Mouse (Mus musculus): ENCODE data around the gene Mettl16. TPM values are rescaled to one million over a fixed set of nuclear protein-coding genes. Genes with fewer than 3 reads are reported as not detected.
A peak's percentile ranks its signal among the peaks of the same experiment; 100 is the strongest.

The Mettl16 gene
- polyA plus RNA-seq, 1 experiment from 2014 or later, result 62.2 TPM

- Histone ChIP-seq H3K27me3 (0 out of 2 replicates have a peak, but pooled peaks cover 3% of the 10 kb centered on the region), H3K9ac (no peak overlapping the region), H3K4me2 (replicated peaks) (no peak overlapping the region), H3K4me1 (peaks cover 6% of the 10 kb centered on the region; the same call in 1 of the 2 replicates), H3K9me3 (no peaks in the 10 kb centered on the region), H3K4me3 (no peak overlapping the region), H3K36me3 (0 out of 2 replicates have a peak, but pooled peaks cover 7% of the 10 kb centered on the region), H3K27ac (no peak overlapping the region)
- ATAC-seq (ENCODE audit: insufficient number of reproducible peaks, insufficient read depth, low FRiP score, low TSS enrichment), result no peak
- 92% methylated on average over 5 of the region's 5 CpGs for whole genome bisulfite sequencing
Measured at GRCm38 (mm10) chr11:74826702-74827101, 56.1 kb downstream of the Mettl16 start.

GRCm38 (mm10) chr11:74827791-74828403, 57.3 kb downstream of the Mettl16 start:
- Histone ChIP-seq H3K36me3 (0 out of 2 replicates have a peak, but pooled peaks cover 7% of the 10 kb centered on the region), H3K9ac (no peak overlapping the region), H3K4me1 (peaks cover 11% of the 10 kb centered on the region), H3K9me3 (no peaks in the 10 kb centered on the region), H3K27ac (no peak overlapping the region), H3K4me3 (no peak overlapping the region), H3K27me3 (0 out of 2 replicates have a peak, but pooled peaks cover 3% of the 10 kb centered on the region), H3K4me2 (replicated peaks) (no peak overlapping the region)
- 77% methylated on average over 7 of the region's 7 CpGs for WGBS
- no peak for ATAC-seq (ENCODE audit: insufficient number of reproducible peaks, insufficient read depth, low FRiP score, low TSS enrichment)

DNA sequence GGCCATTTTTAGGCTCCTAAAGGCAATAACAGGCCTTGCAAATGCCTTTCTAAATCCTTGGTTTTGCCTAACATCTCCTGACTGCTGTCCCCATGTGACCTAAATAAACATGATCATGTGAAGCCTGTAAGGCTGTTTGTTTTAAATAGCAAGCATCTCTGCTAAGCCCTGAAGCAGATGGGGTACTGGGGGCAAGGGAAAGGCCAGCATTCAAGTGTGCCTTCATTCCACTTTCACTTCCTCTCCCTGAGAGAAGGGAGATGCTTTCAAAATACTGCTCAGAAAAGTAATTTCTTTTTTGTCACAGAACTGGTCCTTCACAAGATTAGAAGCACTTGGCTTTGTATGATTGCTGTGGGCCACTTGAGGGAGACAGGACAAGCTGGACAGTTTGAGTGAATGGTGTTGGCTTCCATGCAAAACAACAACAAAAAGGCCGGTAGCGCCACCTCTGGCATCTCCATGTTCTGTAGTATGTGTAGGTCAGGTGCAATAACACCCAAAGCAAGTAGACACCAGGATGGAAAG, 57.8 kb downstream of the Mettl16 start:
- Histone ChIP-seq H3K4me1 (peaks cover 16% of the 10 kb centered on the region), H3K36me3 (0 out of 2 replicates have a peak, but pooled peaks cover 3% of the 10 kb centered on the region), H3K4me2 (replicated peaks) (no peak overlapping the region), H3K9me3 (no peaks in the 10 kb centered on the region), H3K27ac (no peak overlapping the region), H3K9ac (no peak overlapping the region), H3K4me3 (no peak overlapping the region), H3K27me3 (0 out of 2 replicates have a peak, but pooled peaks cover 3% of the 10 kb centered on the region)
- WGBS, result 23% methylated on average over 2 of the region's 2 CpGs
- no peak for ATAC-seq (ENCODE audit: insufficient number of reproducible peaks, insufficient read depth, low FRiP score, low TSS enrichment)

DNA sequence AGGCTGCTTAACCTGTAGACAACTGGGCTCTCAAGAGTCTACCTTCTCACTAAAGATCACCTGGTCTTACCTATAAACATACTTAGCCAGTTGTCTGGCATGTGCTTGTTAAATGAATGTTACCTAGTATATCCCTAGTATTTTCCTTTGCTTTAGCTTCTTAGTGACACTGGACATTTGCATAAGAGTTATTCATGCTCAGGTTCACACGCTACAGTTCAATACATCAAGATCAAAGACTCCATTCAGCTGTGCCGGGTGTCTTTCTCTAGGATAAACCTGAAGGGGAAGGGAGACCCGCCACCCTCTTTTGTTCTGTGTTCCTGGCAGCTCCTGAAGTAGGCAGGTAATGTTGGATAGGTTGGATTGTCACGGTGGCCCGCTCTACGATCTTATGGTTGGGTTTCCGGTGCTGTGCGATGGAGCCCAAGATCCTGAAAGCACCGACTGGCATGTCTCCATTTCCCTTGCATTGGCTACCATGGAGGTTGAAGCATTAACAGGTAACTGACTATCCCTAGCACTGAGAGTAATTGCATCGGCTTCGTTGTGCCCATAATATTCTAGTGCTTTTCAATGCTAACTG, 58.4 kb downstream of the Mettl16 start:
- 0 out of 2 replicates have a peak, but pooled peaks cover 3% of the 10 kb centered on the region for H3K27me3 ChIP-seq
- peak overlapping the region; percentile 82 for H3K4me2 ChIP-seq (replicated peaks)
- peaks cover 22% of the 10 kb centered on the region for H3K4me1 ChIP-seq
- no peak overlapping the region for H3K9ac ChIP-seq
- H3K27ac ChIP-seq, result no peak overlapping the region
- H3K4me3 ChIP-seq, result peak overlapping the region; percentile 83; the same call in 1 of the 2 replicates
- 15% methylated on average over 11 of the region's 11 CpGs for WGBS
- H3K9me3 ChIP-seq, result no peaks in the 10 kb centered on the region
- no peaks in the 10 kb centered on the region for H3K36me3 ChIP-seq
- no peak for ATAC-seq (ENCODE audit: insufficient number of reproducible peaks, insufficient read depth, low FRiP score, low TSS enrichment)

DNA sequence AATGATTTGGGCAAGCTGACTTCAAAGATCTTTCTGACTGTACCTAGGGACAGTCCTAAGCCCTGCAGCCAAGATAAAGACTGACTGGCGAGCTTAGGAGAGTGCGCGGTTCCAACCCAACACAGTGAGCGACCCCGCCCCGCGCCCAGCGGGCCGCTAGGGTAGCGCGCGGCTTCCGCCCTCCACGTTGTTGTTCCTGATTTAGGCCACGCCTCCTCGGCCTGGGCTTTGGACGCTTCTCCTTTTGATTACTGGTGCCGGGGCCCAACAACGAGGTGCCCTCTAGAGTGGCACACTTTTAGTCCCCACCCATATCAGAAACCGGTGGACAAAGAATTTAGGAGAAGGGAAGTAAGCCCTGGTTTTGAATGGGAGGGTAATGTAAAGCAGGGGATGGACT, 59.2 kb downstream of the Mettl16 start:
- Histone ChIP-seq H3K4me2 (replicated peaks) (peak overlapping the region; percentile 82), H3K27me3 (0 out of 2 replicates have a peak, but pooled peaks cover 3% of the 10 kb centered on the region), H3K4me1 (peaks cover 29% of the 10 kb centered on the region), H3K9me3 (no peaks in the 10 kb centered on the region), H3K27ac (peak overlapping the region; percentile 74), H3K36me3 (no peaks in the 10 kb centered on the region), H3K4me3 (peak overlapping the region; percentile 83), H3K9ac (0 out of 2 replicates have a peak overlapping the region, but pooled peaks have one; percentile 11)
- ATAC-seq (ENCODE audit: insufficient number of reproducible peaks, insufficient read depth, low FRiP score, low TSS enrichment), result peak; percentile 8
- 0% methylated on average over 20 of the region's 20 CpGs for WGBS

DNA sequence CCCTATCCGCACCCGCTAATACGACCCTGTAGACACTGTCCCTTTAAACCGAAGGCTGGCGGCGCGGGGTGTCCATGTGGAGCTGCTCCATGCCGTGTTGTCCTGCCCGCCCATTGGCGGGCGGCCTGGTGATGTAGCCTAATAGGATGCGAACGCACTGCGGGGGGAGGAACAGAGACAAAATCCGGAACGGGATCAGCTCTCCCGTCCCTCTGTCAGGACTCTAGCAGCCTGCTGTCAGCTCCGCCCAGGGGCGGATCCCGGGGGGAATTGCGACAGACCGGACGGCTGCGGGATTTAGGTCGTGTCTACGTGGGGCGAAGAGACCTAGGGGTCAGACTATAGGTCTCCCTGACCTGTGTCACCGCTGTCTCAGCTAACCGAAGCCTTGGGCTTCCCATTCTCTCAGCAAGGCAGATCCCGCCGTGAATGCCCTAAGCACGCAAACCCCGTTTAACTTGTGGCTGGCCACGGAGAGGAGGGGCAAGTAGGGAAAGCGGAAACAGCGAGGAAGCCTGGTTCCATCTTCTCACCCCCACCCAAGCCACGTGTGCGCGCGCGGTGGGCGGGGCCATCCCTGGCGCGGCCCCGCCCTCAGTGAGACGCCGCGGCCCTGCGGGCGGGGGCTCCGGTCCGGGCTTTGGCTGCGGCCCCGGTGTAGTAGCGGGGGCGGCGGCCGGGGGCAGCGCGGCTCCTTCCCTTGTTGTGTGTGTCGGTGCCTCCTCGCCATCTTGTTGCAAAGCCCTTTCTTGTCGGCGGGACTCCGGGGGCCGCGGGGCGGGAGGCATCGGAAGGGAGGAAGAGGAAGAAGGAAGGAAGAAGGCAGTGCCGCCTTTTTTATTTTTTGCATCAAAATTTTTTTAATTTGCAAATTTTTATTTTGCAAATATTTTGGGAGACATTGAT, 59.9 kb downstream of the Mettl16 start, which contains the start of gene Mnt:
Gene Mnt (plus strand): TSS at position 665 of the 906 bp plus-strand sequence.
- Histone ChIP-seq H3K27me3 (0 out of 2 replicates have a peak, but pooled peaks cover 3% of the 10 kb centered on the region), H3K4me2 (replicated peaks) (peak within 1 kb of the TSS; percentile 82), H3K4me3 (peak within 1 kb of the TSS; percentile 83), H3K27ac (peak within 1 kb of the TSS; percentile 90), H3K9ac (peak within 1 kb of the TSS; percentile 76), H3K4me1 (peaks cover 31% of the 10 kb centered on the region), H3K9me3 (no peaks in the 10 kb centered on the region), H3K36me3 (no peaks in the 10 kb centered on the region)
- under 1% methylated on average over 70 of the region's 70 CpGs for WGBS
- ATAC-seq (ENCODE audit: insufficient number of reproducible peaks, insufficient read depth, low FRiP score, low TSS enrichment), result peak; percentile 89

DNA sequence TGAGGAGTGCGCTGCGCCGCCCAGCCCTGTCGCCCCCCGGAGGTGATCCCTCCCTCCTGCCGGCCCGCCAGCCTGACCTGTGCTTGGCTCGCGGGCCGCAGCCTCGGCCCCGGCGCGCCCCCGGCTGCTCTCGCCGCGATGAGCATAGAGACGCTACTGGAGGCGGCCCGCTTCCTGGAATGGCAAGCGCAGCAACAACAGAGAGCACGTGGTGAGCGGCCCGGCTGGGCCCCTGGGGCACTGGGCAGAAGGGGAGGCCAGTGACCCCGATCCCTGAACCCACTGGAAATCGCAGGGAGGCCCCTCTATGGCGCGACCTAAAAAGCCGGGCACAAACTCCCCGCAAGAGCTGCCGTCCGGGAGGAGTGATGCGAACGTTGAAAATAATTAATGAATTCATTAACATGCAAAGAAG, 60.6 kb downstream of the Mettl16 start:
- Histone ChIP-seq H3K36me3 (no peaks in the 10 kb centered on the region), H3K27ac (peak overlapping the region; percentile 90), H3K9ac (peak overlapping the region; percentile 76), H3K9me3 (no peaks in the 10 kb centered on the region), H3K4me2 (replicated peaks) (peak overlapping the region; percentile 82), H3K27me3 (0 out of 2 replicates have a peak, but pooled peaks cover 3% of the 10 kb centered on the region), H3K4me3 (peak overlapping the region; percentile 83), H3K4me1 (peaks cover 37% of the 10 kb centered on the region)
- under 1% methylated on average over 35 of the region's 35 CpGs for WGBS
- no peak for ATAC-seq (ENCODE audit: insufficient number of reproducible peaks, insufficient read depth, low FRiP score, low TSS enrichment)

DNA sequence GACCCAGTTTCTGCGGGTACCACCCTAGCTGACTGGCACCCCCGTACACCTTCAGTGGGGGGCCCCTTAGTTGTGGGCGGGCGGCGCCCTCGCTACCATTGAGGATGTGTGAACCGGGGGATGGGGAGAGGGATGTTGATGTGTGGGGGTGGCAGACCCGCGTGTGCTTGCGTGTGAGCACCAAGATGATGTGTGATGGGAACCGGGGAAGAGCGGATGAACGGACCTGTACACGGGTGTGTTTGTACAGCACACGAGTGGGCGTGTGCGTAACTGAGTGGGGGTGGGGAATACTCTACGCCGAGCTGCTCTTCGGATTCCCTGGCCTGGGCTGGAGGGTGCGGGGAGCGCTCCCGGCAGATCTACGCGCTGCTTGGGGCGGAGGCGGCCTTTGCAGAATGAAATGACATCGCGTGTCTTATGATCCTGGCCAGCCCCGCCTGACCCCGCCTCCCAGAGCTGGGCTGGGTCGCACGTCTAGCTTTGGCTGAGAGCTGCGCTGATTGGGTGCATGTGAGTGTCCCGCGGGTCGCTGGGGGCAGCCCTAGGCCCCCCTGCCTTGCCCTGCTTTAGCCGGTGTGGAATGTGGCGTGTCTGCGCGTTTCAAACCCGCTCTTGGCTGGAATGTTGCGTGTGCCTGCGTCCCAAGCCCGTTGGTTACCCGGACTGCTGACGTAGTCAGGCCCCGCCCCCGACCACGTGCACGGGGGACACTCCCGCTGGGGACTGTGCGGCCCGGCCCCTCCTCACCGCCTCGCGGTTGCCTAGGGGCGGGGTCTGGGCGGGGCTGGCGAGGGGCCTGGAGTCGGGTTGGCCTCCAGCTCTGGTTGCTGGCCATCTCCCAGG, 61.2 kb downstream of the Mettl16 start:
- Histone ChIP-seq H3K9me3 (no peaks in the 10 kb centered on the region), H3K36me3 (0 out of 2 replicates have a peak, but pooled peaks cover 5% of the 10 kb centered on the region), H3K4me2 (replicated peaks) (peak overlapping the region; percentile 82), H3K9ac (peak overlapping the region; percentile 76), H3K27ac (peak overlapping the region; percentile 90), H3K27me3 (0 out of 2 replicates have a peak, but pooled peaks cover 3% of the 10 kb centered on the region), H3K4me1 (peaks cover 42% of the 10 kb centered on the region), H3K4me3 (peak overlapping the region; percentile 83)
- under 1% methylated on average over 61 of the region's 61 CpGs for WGBS
- ATAC-seq (ENCODE audit: insufficient number of reproducible peaks, insufficient read depth, low FRiP score, low TSS enrichment), result peak; percentile 82

- H3K4me3 ChIP-seq, result peak overlapping the region; percentile 83
- WGBS, result under 1% methylated on average over 26 of the region's 26 CpGs
- H3K4me1 ChIP-seq, result peaks cover 49% of the 10 kb centered on the region
- H3K27me3 ChIP-seq, result 0 out of 2 replicates have a peak, but pooled peaks cover 3% of the 10 kb centered on the region
- H3K27ac ChIP-seq, result peak overlapping the region; percentile 90
- ATAC-seq (ENCODE audit: insufficient number of reproducible peaks, insufficient read depth, low FRiP score, low TSS enrichment), result no peak
- 0 out of 2 replicates have a peak, but pooled peaks cover 5% of the 10 kb centered on the region for H3K36me3 ChIP-seq
- H3K9me3 ChIP-seq, result no peaks in the 10 kb centered on the region
- H3K4me2 ChIP-seq (replicated peaks), result peak overlapping the region; percentile 82
- H3K9ac ChIP-seq, result peak overlapping the region; percentile 60
Measured at GRCm38 (mm10) chr11:74832503-74833143, 62.0 kb downstream of the Mettl16 start.

Measured in embryonic facial prominence, embryonic 12.5 days (tissue).